Mouse (Mus musculus): ENCODE measurements around the gene Pitx2. TPM values are rescaled to one million over a fixed set of nuclear protein-coding genes. Genes with fewer than 3 reads are reported as not detected.
A peak's percentile ranks its signal among the peaks of the same experiment; 100 is the strongest.

The Pitx2 gene
- 39.1 and 41.3 TPM in 2 replicates for polyA plus RNA-seq (2016; fragmentation: Nextera tagmentation; extraction: Ambion mirVana)

DNA sequence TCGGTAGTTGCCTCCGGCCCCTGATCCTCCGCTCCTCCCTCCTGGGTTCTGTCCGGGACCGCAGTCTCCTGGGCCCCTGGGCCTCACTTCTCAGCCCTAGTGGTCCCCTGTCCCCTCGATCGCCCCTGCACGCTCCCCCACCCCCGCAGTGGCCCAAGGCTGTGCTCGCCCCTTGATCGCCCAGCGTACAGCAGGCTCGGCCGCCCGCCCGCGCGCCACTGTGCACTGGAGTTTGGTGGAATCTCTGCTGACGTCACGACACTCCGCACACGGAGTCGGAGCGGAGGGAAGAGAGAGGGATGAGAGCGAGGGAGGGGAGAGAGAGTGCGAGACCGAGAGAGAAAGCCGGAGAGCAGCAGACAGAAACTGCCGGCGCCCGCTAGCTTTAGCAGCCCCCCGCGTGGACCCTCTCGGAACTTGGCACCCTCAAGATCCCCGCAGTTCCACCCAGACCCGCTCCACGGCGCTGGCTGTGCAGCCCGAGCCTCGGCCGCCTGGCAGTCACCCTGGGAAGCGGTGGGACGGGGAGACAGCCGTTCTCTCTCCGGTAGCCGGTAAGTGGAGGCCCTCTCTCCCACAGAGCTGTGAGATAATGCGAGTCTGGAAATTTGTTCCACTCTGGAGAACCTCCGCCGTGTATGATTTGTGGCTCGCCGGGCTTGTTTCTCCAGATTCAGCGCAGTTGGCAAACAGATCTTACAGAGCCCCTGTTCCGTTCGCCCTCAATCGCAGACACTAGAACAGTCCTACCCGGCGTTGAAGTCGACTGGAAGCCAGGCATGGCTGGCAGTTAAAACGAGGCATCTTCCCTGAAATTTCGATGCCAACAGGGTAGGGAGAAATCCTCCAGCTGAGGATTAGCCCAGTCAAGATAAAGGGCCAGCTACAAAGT, at the start of gene Pitx2:
Pitx2 (plus strand) TSS at position 270 of the 892 bp plus-strand sequence.
- H3K27me3 ChIP-seq (replicated peaks), result peaks cover 85% of the 10 kb centered on the region
- H3K9me3 ChIP-seq (replicated peaks), result no peaks in the 10 kb centered on the region
- under 1% methylated on average over 60 of the region's 60 CpGs for WGBS
- no peak within 1 kb of the TSS for H3K27ac ChIP-seq (ENCODE audit: poor library complexity, severe bottlenecking)
- peak within 1 kb of the TSS; percentile 50 for H3K4me3 ChIP-seq
- H3K4me2 ChIP-seq, result peak within 1 kb of the TSS; percentile 86
- H3K4me1 ChIP-seq (replicated peaks), result peaks cover 35% of the 10 kb centered on the region
- peak; percentile 61; the same call in 1 of the 2 replicates for ATAC-seq (ENCODE audit: insufficient number of reproducible peaks, low FRiP score)
- H3K9ac ChIP-seq, result peak within 1 kb of the TSS; percentile 49; the same call in 1 of the 2 replicates
- no peaks in the 10 kb centered on the region for H3K36me3 ChIP-seq

DNA sequence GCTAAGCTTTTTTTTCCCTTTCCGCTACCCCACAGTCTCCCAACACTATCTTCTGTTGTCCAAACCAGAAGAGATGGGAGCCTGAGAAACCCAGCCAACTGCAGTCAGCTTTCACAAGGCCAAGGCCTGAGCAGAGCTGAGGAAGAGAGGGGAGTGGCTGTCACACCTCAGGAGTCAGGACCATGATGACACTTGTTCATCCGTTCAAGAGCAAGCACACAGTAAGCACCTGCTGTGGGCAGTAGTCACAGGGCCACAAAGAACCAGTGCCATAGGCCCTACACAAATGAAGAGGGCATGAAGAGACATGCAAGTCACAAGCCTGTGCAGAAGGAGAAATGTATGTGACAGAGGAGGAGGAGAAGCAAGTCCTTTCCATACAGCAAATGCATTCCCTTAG, 49.7 kb upstream of the Pitx2 start:
- Histone ChIP-seq H3K9me3 (replicated peaks) (no peaks in the 10 kb centered on the region), H3K27me3 (replicated peaks) (no peaks in the 10 kb centered on the region), H3K36me3 (no peaks in the 10 kb centered on the region), H3K4me2 (no peak overlapping the region), H3K9ac (no peak overlapping the region), H3K27ac (ENCODE audit: poor library complexity, severe bottlenecking) (no peak overlapping the region), H3K4me1 (replicated peaks) (peaks cover 9% of the 10 kb centered on the region), H3K4me3 (no peak overlapping the region)
- WGBS, result 64% methylated on average over 2 of the region's 2 CpGs
- ATAC-seq (ENCODE audit: insufficient number of reproducible peaks, low FRiP score), result no peak

DNA sequence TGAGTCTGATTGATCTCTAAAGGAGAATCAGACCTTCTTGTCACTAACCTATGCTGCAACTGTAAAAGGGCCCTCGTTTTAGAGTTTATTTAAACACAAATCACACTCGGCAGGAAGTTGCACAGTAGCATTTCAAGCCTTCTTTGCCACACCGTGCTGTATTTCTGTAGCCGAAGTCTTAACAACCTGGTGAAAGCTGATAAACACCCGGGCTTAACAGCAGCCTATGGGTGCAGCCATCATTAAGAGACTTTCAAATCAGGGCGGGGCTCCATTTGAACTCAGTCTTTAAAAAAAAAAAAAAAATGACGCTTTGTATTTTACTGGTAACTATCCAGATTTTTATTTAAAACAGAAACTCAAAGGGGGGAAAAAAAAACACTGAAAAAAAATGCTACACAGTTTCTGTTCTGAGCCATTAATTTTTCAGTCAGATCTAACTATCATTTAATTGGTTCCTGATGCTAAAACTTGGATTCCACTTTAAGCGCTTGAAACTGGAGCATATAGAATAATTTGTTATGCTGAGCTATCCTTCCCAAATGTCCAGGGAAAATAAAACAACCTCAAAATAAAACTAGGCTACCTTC, 48.5 kb upstream of the Pitx2 start:
- no peak for ATAC-seq (ENCODE audit: insufficient number of reproducible peaks, low FRiP score)
- no peak overlapping the region for H3K4me2 ChIP-seq
- H3K27me3 ChIP-seq (replicated peaks), result no peaks in the 10 kb centered on the region
- H3K9me3 ChIP-seq (replicated peaks), result no peaks in the 10 kb centered on the region
- H3K9ac ChIP-seq, result no peak overlapping the region
- H3K4me1 ChIP-seq (replicated peaks), result peaks cover 9% of the 10 kb centered on the region
- 28% methylated on average over 8 of the region's 8 CpGs for WGBS
- H3K4me3 ChIP-seq, result no peak overlapping the region
- no peaks in the 10 kb centered on the region for H3K36me3 ChIP-seq
- no peak overlapping the region for H3K27ac ChIP-seq (ENCODE audit: poor library complexity, severe bottlenecking)

DNA sequence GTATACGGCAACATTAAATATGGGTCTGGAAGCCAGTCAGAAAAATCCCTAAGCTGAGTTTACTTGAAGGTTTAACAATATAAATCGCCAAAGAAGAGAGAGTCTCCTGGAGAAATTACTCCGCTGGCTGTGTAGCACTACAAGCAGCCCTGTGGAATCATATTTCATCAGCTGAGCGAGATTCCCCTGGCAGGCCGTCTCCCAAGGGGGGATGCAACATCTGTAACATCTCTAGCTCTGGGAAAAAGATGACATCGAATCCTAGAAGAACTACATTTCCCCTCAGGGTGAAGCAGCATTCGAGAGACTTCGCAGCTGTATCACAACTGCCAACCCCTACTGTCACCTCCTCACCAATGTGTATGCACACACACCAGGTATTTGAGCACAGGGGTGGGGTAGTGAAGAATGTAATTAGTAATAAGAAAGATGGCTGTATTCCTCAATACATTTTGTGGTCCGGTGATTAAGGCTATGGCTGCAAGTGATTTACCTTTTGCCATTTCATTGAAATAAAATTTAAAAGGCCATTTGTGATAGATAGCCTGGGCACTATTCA, 40.8 kb upstream of the Pitx2 start:
- H3K27ac ChIP-seq (ENCODE audit: poor library complexity, severe bottlenecking), result no peak overlapping the region
- H3K9ac ChIP-seq, result no peak overlapping the region
- 52% methylated on average over 9 of the region's 9 CpGs for WGBS
- H3K9me3 ChIP-seq (replicated peaks), result no peaks in the 10 kb centered on the region
- H3K27me3 ChIP-seq (replicated peaks), result peaks cover 2% of the 10 kb centered on the region; the same call in 1 of the 2 replicates
- no peaks in the 10 kb centered on the region for H3K4me1 ChIP-seq (replicated peaks)
- no peaks in the 10 kb centered on the region for H3K36me3 ChIP-seq
- no peak overlapping the region for H3K4me3 ChIP-seq
- H3K4me2 ChIP-seq, result no peak overlapping the region
- no peak for ATAC-seq (ENCODE audit: insufficient number of reproducible peaks, low FRiP score)

DNA sequence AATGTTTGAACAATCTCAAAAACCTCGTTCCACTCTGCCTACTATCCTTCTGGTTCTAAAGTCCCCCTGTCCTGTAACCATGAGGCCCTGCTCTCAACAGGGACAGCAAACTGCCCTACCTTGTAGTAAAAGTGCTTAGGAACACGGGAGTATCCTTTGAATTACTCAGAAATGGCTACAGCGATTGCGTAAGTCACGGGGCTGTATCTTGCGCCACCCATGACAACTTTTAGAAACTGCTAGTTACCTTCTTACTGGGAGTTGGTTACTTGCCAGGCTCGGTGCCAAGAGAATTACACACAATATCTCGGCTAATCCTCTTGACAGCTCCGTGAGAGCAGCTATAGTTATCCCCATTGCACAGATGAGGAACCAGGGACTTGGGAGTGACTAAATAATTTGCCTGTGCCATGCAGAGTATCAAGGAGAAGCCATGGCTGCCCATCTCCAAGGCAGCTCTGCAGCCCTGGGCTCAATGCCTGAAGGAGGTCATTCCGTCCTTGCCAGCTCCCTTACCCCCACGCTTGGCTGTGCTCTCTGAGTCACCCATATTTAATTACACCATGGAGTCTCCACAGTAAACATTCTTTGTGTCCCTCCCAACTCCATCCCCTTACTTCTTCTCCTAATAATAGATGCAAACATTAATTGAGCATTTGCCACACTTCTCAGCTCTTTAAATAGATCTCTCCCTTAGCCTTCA, 38.2 kb upstream of the Pitx2 start:
- no peak for ATAC-seq (ENCODE audit: insufficient number of reproducible peaks, low FRiP score)
- H3K27me3 ChIP-seq (replicated peaks), result peaks cover 8% of the 10 kb centered on the region; the same call in 1 of the 2 replicates
- 0 out of 2 replicates have a peak, but pooled peaks cover under 1% of the 10 kb centered on the region for H3K4me1 ChIP-seq (replicated peaks)
- no peak overlapping the region for H3K27ac ChIP-seq (ENCODE audit: poor library complexity, severe bottlenecking)
- no peaks in the 10 kb centered on the region for H3K9me3 ChIP-seq (replicated peaks)
- 82% methylated on average over 11 of the region's 11 CpGs for WGBS
- no peaks in the 10 kb centered on the region for H3K36me3 ChIP-seq
- no peak overlapping the region for H3K9ac ChIP-seq
- H3K4me3 ChIP-seq, result no peak overlapping the region
- H3K4me2 ChIP-seq, result no peak overlapping the region

DNA sequence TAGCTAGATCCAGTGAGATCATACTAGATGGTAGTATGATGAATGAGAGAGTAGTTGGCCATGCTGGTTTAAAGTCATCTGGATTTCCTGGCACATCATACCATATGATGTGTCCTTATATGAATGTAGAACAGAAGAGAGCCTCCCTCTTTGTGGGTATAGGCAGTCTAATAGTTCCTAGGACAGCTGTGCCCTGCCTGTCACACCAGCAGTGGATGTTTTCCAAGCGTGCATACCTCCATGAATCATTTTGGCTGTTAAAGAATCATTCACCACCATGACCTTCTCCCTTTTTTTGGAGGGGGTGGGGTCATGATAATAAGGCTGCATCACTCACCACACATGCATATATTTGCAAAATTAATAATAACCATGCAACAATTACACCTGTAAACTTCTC, 35.4 kb upstream of the Pitx2 start:
- Histone ChIP-seq H3K36me3 (no peaks in the 10 kb centered on the region), H3K9ac (no peak overlapping the region), H3K4me1 (replicated peaks) (0 out of 2 replicates have a peak, but pooled peaks cover 4% of the 10 kb centered on the region), H3K4me2 (no peak overlapping the region), H3K4me3 (no peak overlapping the region), H3K27ac (ENCODE audit: poor library complexity, severe bottlenecking) (no peak overlapping the region), H3K9me3 (replicated peaks) (no peaks in the 10 kb centered on the region), H3K27me3 (replicated peaks) (peaks cover 17% of the 10 kb centered on the region; the same call in 1 of the 2 replicates)
- no peak for ATAC-seq (ENCODE audit: insufficient number of reproducible peaks, low FRiP score)
- 65% methylated on average over 1 of the region's 1 CpGs for WGBS

DNA sequence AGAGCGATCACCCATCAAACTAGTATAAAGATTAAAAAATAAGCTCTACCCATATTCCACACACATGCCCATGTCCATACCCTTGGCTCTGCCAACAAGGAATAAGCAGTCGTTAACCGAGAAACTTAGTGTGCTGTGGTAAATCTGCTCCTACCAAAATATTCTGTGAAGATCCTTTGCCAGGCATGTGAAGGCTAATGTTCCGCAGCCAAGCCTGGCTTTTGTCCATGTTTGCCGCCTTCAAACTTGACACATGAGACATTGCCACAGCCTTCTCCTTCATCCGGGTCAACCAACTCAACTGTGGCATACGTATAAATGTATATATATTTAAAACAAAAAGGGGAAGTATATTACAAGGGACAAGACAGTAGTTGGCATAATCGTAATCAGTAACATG, 34.0 kb upstream of the Pitx2 start:
- no peak overlapping the region for H3K9ac ChIP-seq
- no peaks in the 10 kb centered on the region for H3K9me3 ChIP-seq (replicated peaks)
- peaks cover 17% of the 10 kb centered on the region; the same call in 1 of the 2 replicates for H3K27me3 ChIP-seq (replicated peaks)
- H3K4me1 ChIP-seq (replicated peaks), result 0 out of 2 replicates have a peak, but pooled peaks cover 4% of the 10 kb centered on the region
- no peak for ATAC-seq (ENCODE audit: insufficient number of reproducible peaks, low FRiP score)
- no peak overlapping the region for H3K27ac ChIP-seq (ENCODE audit: poor library complexity, severe bottlenecking)
- 81% methylated on average over 8 of the region's 8 CpGs for WGBS
- no peak overlapping the region for H3K4me2 ChIP-seq
- no peaks in the 10 kb centered on the region for H3K36me3 ChIP-seq
- H3K4me3 ChIP-seq, result no peak overlapping the region

DNA sequence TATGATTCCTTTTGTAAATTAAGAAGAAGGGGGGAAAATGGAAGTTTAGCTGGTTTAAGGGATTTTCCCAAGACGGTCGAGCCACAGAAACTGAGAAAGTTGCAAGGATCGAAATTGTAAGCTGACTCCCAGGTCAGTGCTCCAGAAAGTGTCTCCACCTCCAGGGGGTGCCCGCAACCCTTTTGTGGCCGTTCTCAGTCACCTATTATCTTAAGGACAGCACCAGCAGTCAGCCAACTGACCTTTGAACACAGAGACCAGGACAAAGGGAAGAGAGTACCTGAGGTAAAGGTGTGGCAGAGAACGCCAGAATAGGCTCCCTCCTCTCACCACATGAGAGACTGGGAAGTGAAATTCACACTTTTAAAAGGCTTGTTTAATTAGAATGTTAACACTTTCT, 33.0 kb upstream of the Pitx2 start:
- H3K4me3 ChIP-seq, result no peak overlapping the region
- H3K9ac ChIP-seq, result no peak overlapping the region
- no peaks in the 10 kb centered on the region for H3K36me3 ChIP-seq
- H3K9me3 ChIP-seq (replicated peaks), result no peaks in the 10 kb centered on the region
- H3K4me1 ChIP-seq (replicated peaks), result 0 out of 2 replicates have a peak, but pooled peaks cover 4% of the 10 kb centered on the region
- H3K27me3 ChIP-seq (replicated peaks), result peaks cover 17% of the 10 kb centered on the region; the same call in 1 of the 2 replicates
- WGBS, result 7% methylated on average over 6 of the region's 6 CpGs
- H3K4me2 ChIP-seq, result no peak overlapping the region
- H3K27ac ChIP-seq (ENCODE audit: poor library complexity, severe bottlenecking), result no peak overlapping the region
- no peak for ATAC-seq (ENCODE audit: insufficient number of reproducible peaks, low FRiP score)

DNA sequence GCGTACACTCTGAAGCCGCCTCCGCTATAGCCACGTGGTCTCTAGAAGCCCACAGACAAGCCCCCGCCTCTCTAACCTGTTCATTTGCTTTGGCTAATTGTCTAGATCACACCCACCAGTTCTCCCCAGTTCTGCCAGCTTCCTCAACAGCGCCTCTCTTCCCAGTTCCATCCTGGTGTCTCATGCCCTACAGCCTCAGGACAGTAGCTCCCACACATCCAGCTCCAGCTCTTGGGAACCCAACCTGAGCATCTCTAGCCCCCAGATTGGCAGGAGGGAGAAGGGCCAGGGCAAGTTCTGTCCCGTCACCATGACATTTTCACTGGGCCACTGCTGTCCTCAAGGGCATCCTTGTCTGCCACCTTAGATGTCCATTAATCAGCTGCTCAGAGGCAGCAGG, 29.3 kb upstream of the Pitx2 start:
- Histone ChIP-seq H3K9me3 (replicated peaks) (no peaks in the 10 kb centered on the region), H3K36me3 (no peaks in the 10 kb centered on the region), H3K27ac (ENCODE audit: poor library complexity, severe bottlenecking) (no peak overlapping the region), H3K9ac (no peak overlapping the region), H3K4me1 (replicated peaks) (0 out of 2 replicates have a peak, but pooled peaks cover 4% of the 10 kb centered on the region), H3K4me3 (no peak overlapping the region), H3K4me2 (no peak overlapping the region), H3K27me3 (replicated peaks) (0 out of 2 replicates have a peak, but pooled peaks cover 9% of the 10 kb centered on the region)
- 81% methylated on average over 7 of the region's 7 CpGs for WGBS
- ATAC-seq (ENCODE audit: insufficient number of reproducible peaks, low FRiP score), result no peak

DNA sequence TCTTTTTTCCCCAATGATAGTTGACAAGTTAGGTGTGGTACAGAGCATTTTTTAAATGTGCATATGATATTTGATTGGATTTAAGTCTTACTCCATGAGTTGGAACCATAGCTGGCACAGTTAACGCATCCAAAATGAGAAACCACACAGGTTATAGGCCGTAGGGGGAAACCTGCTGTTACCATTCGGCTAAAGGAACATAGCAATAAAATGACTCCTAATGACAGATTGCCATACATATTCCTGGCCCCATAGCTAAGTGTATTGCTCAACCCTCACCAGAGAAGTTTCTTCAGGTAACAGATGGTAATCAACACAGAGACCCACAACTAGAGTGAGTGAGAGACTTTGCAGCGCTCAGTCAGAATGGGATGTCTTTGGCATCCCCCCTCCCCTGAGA, 27.9 kb upstream of the Pitx2 start:
- ATAC-seq (ENCODE audit: insufficient number of reproducible peaks, low FRiP score), result no peak
- H3K9ac ChIP-seq, result no peak overlapping the region
- H3K9me3 ChIP-seq (replicated peaks), result no peaks in the 10 kb centered on the region
- no peak overlapping the region for H3K27ac ChIP-seq (ENCODE audit: poor library complexity, severe bottlenecking)
- H3K4me2 ChIP-seq, result no peak overlapping the region
- H3K36me3 ChIP-seq, result no peaks in the 10 kb centered on the region
- no peak overlapping the region for H3K4me3 ChIP-seq
- WGBS, result 91% methylated on average over 4 of the region's 4 CpGs
- H3K27me3 ChIP-seq (replicated peaks), result 0 out of 2 replicates have a peak, but pooled peaks cover 7% of the 10 kb centered on the region
- 0 out of 2 replicates have a peak, but pooled peaks cover under 1% of the 10 kb centered on the region for H3K4me1 ChIP-seq (replicated peaks)

All from heart, embryonic 12.5 days (tissue).